Mouse (Mus musculus) brown adipose tissue, adult 24 weeks (tissue): ENCODE measurements around the gene Grn. TPM values are rescaled to one million over a fixed set of nuclear protein-coding genes. Genes with fewer than 3 reads are reported as not detected.
"Not testable (repeated sequence)": the region's sequence is repeated elsewhere in the genome, so short reads cannot be mapped to it uniquely, and the experiment has no call there.

Experiments
- H3K27ac ChIP-seq: fragments of 200-500 bp; replicated peaks from 2 replicates; pipeline ENCODE4 v1.5.1; 2012; ENCODE audit warnings: low read depth, mild to moderate bottlenecking, low read length
- H3K4me1 ChIP-seq: fragments of 200-500 bp; 2 replicates; pipeline ENCODE4 v1.6.1; 2012; ENCODE audit warnings: low read length, mixed read lengths; ENCODE audit not compliant: control insufficient read depth, insufficient read depth, insufficient read length
- H3K4me3 ChIP-seq: fragments of 200-500 bp; 2 replicates; pipeline ENCODE4 v1.5.1; 2012; ENCODE audit warnings: low read depth, mild to moderate bottlenecking, low read length, moderate library complexity; ENCODE audit not compliant: insufficient read depth
- polyA plus RNA-seq: library from polyadenylated mRNA; stranded (reverse); fragments of >200 nt; gene quantifications from 2 replicates; pipeline ENCODE4 v1.2.4, GENCODE M21; 2012; ENCODE audit not compliant: missing spikeins, insufficient read depth, insufficient read length

Grn gene
- polyA plus RNA-seq, result 57.5 and 78.8 TPM in 2 replicates

GRCm38 (mm10) chr11:102430121-102431017 is at the start of gene Grn:
Gene Grn, plus strand, starts transcription at chr11:102430315.
- peak within 1 kb of the TSS; percentile 71 for H3K27ac ChIP-seq
- peaks cover 14% of the 10 kb centered on the region for H3K4me1 ChIP-seq
- peak within 1 kb of the TSS; percentile 79 for H3K4me3 ChIP-seq

DNA sequence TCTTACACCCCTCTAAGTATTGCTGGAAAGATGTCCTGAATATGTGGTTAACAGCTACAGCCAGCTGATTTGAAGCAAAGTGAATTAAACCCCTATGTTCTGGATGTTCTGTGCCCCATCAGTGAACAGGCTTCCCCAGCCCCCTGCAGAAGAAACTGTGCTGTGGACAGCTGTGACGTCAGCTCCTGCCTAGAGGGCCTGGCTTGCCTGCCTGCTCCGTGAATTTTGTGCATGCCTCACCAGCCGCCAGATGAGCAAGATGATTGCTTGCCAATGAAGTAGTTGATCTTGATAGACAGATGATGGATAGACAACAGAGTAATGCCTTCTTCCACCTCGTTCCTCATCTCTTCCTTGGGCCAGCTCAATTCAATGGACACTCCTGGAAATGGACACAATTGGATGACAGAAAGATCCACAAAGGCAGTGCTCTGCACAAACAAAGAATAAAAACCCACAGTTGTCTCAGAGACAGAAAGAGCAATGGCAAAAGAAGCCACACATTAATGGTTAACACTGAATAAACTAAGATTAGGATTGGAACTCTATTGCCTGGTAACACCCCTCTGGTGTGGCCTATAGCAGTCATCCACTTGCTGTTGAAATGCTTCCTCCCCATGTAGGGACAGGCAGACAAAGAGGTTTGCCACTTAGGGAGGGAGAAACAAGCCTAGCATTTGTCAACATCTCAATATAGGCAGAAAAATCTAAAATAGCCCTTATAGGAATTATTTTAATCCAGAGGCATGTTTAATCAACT is 48.6 kb upstream of the Grn start:
- H3K4me3 ChIP-seq, result no peak overlapping the region
- H3K27ac ChIP-seq, result no peak overlapping the region
- H3K4me1 ChIP-seq, result no peaks in the 10 kb centered on the region; the same call in 1 of the 2 replicates

DNA sequence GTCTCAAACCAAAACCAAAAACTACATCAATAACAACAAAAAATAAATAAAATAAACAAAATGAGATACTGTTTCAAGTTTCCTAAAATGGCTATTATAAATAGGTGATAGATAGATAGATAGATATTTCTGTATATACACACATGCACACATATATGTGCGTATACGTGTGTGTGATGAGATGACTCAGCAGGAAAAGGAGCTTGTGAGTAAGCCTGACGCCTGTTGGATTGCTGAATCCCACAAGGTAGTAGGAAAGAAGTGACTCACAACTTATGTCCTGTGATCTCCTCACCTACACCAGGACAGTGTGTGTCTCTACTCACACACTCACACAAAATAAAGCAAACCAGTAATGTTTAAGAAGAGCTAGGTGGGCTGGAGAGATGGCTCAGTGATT is 47.3 kb upstream of the Grn start:
- Histone ChIP-seq H3K4me3 (no peak overlapping the region), H3K4me1 (no peaks in the 10 kb centered on the region; the same call in 1 of the 2 replicates), H3K27ac (no peak overlapping the region)

DNA sequence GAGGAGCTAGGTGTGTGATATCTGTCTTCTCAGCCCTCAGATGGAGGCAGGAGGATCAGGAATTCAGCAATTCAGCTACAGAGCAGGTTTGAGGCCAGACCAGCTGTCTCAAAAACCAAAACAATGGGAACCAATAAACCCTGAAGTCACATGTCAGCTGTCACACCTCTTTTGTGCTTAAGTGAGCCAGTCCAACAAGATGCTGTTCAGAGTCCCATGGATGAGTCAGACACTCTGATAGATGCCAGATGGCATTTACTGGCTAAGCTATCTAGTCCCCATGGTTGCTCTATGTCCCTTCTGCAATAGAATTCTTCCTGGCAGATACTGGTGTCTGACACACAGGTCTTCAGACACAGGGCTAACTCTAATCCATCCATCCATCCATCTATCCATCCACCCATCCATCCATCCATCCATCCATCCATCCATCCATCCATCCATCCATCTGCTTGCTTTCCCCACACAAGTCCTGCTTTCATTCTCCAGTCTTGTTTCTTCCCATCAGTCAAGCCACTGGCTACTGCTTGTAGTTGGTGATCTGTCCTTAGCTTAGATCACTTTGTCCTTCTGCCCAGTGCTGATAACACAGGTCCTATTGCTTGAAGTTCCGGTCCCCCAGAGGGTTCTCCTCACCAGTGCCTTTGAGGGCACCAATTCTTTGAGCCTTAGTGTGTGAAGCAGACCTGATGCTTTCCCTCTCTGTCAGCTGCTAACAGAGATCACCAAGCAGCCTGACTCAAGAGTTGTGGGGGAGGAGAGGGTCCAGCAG is 46.6 kb upstream of the Grn start:
- H3K27ac ChIP-seq, result no peak overlapping the region
- no peak overlapping the region for H3K4me3 ChIP-seq
- no peaks in the 10 kb centered on the region; the same call in 1 of the 2 replicates for H3K4me1 ChIP-seq

DNA sequence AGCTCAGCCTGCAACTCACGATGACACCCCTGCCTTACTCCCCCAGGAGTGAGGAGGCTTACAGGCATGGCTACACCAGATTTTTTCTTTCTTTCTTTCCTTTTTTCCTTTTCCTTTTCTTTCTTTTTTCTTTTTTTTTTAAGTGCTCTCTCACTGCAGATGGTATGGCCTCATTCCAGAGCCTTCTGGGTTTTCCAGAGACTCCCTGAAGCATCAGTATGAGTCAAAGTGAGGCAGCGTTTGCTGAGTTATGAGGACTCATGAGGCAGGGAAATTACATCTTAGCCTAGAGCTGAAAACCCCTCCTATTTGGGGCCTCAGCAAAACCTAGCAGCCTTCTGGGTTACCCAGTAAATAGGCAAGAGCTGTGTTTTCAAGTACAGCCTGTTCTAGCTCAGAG is 45.7 kb upstream of the Grn start:
- Histone ChIP-seq H3K4me1 (no peaks in the 10 kb centered on the region; the same call in 1 of the 2 replicates), H3K27ac (no peak overlapping the region), H3K4me3 (no peak overlapping the region)

GRCm38 (mm10) chr11:102385075-102385474 is 45.0 kb upstream of the Grn start:
- no peaks in the 10 kb centered on the region; the same call in 1 of the 2 replicates for H3K4me1 ChIP-seq
- H3K27ac ChIP-seq, result no peak overlapping the region
- H3K4me3 ChIP-seq, result no peak overlapping the region

GRCm38 (mm10) chr11:102386121-102386520 is 44.0 kb upstream of the Grn start:
- no peak overlapping the region for H3K4me3 ChIP-seq
- H3K27ac ChIP-seq, result no peak overlapping the region
- H3K4me1 ChIP-seq, result no peaks in the 10 kb centered on the region

DNA sequence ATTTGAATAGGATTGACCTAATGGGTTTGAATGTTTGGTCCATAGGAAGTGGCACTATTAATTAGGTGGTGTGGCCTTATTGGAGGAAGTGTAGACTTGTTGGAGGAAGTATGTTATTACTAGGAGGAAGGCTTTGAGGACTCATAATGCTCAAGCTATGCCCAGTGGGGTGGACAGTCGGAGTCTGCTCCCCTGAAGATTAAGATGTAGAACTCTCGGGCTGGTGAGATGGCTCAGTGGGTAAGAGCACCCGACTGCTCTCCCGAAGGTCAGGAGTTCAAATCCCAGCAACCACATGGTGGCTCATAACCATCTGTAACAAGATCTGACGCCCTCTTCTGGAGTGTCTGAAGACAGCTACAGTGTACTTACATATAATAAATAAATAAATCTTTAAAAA is 40.7 kb upstream of the Grn start:
- not testable (repeated sequence) for H3K4me3 ChIP-seq, H3K27ac ChIP-seq, H3K4me1 ChIP-seq

DNA sequence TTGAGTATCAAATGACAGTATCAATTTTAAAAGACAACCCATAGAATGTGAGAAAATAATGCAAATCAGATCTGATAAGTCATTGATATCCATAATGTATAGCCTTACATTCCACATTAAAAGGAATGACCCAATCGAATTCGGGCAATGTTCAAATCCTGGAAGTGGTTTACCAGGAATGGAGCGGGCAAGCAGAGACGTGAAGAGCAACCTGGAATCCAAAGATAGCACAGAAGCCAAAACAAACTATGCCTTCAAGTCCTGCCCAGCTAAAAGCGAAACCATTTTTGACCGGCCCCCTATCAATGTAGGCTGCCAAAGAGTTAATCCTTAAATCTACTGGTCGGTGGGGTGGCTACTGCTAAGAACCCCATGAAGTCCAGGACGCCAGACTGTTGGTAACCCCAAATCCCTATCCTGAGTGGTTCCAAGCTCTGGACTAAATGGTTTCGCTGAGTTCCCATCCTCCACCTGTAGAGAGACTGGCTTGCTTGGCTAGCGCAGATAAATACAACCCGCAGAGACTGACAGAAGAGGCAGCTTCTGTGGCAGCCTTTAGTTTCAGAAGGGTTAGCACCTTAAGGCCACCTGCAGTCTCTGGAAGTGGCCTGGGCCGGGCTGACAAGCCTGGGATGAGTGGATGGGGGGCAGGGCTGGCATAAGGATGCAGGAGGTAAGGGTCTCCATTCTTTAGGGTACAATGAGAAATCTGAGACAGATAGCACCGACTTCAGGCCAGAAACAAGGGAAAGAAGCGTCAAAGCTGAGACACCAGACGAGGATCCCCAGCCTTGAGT is 37.5 kb upstream of the Grn start:
- H3K27ac ChIP-seq, result no peak overlapping the region
- H3K4me1 ChIP-seq, result peaks cover 4% of the 10 kb centered on the region
- peak overlapping the region; percentile 26; the same call in 1 of the 2 replicates for H3K4me3 ChIP-seq

- Histone ChIP-seq H3K4me3 (peak within 1 kb of the TSS; percentile 44; the same call in 1 of the 2 replicates), H3K4me1 (peaks cover 4% of the 10 kb centered on the region), H3K27ac (no peak within 1 kb of the TSS)
Measured at GRCm38 (mm10) chr11:102393238-102393634, 36.9 kb upstream of the Grn start, which contains the start of gene Rundc3a. Gene Rundc3a, plus strand, starts transcription at chr11:102393403.

DNA sequence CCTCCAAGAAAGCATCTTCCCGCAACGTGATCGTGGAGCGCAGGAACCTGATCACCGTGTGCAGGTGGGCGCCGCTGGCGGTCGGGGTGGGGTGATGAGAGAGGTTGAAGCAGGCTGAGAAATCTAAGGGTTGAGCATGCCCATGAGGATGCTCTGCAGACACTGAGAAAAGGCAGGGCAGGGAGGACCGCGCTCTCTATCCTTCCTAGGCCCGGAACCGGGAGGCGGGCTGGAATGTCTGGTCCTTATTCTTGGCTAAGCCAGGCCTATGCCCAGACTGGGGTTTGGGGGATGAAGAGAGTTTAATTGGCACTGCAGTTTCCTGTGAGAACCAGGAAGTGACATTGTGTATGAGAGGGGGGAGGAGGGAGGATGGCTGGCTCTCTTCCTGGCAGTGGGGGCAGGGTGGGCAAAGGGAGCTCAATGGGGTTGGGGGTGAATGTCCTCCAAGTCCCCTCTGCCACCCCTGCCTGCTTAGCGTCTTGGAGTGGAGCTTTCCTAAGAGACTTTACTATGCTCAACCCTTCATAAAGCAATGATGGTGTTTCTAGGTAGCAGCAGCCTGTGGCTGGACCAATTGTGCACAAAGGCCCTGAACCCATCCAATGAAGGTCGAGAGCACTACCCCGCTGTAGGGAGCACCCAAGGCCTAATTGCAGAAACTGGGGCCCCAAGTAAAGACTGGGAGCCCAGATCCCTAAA is 36.2 kb upstream of the Grn start:
- H3K4me1 ChIP-seq, result peaks cover 4% of the 10 kb centered on the region
- H3K27ac ChIP-seq, result no peak overlapping the region
- peak overlapping the region; percentile 44; the same call in 1 of the 2 replicates for H3K4me3 ChIP-seq

DNA sequence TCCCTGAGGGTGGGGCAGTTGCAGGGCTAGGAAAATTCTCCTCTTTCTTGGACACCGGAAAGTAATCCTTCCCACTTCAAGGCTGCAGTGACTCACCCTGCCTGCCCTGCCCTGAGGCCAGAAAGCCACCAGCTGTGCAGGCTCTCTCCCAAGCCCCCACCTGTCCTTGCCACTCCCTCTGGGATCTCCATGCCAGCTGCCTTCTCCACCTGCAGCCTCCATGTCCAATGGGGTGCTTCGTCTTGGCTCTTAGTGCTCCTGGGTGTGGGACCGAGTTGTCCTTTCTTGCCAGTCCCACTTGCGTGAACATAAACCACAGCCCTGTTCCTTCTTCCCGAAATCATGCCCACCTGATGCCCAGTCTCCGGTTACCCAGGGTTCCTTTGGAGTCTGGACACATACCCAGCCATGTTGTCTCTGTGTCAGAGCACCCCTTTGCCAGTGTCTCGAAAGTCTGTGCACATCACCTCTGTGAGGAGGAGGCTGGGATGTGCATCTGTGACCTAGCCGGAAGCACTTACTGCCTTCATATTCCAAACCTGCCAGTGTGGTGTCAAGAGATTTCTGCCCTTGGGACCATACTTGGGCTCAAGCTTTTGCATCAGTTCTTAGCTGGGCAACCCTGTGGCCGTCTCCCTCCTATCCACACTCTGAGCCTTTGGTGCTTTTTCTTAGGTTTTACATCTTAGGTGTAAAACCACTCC is 35.5 kb upstream of the Grn start:
- H3K4me1 ChIP-seq, result peaks cover 4% of the 10 kb centered on the region
- H3K4me3 ChIP-seq, result no peak overlapping the region
- no peak overlapping the region for H3K27ac ChIP-seq

DNA sequence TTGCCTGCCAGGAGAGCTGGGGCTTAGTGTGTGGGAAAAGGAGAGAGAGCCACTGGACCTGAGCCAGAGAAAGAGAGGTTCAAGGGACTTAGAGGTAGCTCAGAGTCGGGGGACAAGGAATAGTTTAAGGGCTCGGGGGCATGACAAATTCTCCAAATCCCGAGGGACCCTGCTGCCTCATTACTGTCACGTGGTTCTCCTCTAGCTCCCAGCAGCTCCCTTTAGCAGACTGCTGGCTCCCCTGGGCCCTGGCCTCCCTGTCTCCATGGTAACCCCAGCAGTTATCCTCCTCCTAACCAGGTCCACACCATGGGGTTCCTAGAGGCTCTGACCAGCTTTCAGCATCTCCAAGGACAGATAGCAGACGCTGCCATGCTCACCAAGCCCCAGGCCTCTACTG is 34.9 kb upstream of the Grn start:
- H3K4me1 ChIP-seq, result peaks cover 4% of the 10 kb centered on the region
- no peak overlapping the region for H3K4me3 ChIP-seq
- no peak overlapping the region for H3K27ac ChIP-seq
